Mouse (Mus musculus): ENCODE data around the gene Cryba2. TPM values are rescaled to one million over a fixed set of nuclear protein-coding genes. Genes with fewer than 3 reads are reported as not detected.

Cryba2 gene
- polyA plus RNA-seq (2014; fragmentation: Illumina TruSeq; extraction: RNeasy Lipid Tissue Mini Kit (QIAGEN cat#74804); ENCODE audit: low replicate concordance): not detected

GRCm38 (mm10) chr1:74893134-74893855 is at the start of gene Cryba2:
TSS of gene Cryba2 (minus strand) at chr1:74893143.

DNA sequence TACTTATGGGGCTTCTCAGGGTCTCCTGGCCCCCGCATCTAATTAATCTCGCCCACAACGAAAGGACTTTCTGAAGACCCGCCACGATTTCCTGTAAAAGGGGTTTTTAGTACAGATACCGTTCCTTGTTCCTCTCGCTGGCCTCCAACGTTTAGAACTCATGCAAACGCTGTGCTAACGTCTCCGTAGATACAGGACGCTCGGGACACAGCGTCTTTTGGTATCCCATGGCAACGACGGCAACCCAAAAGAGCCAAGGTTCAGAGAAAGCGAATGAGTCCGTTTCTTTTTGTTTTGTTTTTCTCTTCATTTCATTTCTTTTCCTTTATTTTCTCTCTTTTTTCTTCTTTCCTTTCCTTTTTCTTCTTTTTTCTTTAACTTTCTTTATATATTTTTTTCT is 42.5 kb upstream of the Cryba2 start, which contains the start of gene Cfap65:
Cfap65 (minus strand) TSS at position 198 of the 400 bp plus-strand sequence.

DNA sequence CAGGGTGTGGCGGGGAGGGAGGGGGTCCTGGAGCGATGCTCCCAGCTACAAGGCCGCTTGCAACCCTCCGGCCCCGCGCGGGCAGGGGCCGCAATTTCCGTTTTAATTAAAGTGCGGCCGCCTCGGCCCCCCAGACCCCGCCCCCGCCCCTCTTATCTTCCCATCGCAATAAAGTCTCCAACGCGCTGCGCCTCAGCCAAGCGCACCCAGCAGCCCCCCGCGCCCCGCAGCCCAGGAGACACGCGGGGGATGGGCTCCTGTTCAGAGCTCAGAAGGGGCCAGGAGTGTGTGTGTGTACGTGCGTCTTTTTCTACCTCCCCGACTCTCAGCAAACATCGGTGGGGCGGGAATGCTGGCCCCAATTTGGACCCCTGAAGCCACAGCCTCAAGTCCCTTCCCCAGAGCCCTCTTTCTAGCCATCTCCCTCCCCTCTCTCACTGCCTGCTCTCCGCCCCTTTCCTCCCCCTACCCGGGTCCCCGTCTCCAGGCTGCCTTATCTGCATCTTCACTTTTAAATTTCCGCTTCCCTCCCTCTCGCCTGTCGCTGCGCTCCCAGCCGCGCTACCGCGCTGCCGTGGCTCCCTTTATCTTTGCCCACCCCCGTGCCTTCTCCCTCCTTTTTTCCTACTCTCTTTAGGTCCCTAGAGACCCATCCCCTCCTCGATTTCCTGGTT is 7.4 kb downstream of the Cryba2 start, which contains the start of gene Fev:
Fev (minus strand) TSS at position 51 of the 674 bp plus-strand sequence.

DNA sequence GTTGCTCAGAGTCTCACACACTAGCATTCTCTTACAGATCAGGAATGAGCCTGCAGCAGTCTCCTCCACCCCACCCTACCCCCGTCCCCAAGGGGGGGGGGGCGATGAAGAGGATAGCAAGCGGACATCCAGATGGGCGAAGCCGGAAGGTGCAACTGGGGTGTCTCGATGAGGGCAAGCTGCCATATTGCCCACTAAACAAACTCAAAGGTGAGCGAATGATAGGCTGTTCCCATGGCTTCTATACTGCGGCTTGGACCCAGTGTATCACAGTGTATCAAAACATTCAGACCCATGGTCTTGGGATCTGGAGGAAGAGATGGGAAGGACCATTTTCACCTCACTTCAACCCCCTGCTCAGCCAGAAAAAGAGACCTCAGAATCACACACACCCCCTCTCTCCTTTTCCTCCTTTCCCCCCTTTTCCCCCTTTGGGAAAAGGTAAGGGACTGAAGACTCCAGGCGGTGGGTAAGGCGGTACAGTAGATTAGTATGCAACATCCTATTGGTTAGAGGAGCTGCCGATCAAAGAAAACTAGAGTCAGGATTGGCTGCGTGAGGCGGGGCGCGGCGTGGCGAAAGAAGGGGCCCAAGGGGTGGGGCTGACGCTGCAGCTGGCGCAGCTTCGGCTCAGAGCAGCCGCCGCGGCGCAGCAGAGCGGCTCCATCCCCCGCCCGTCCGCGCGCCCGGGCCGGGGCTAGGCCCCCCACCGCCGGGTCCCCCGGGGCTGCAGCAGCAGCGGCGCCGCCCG is 38.5 kb downstream of the Cryba2 start, which contains the start of gene Cdk5r2:
Cdk5r2 (plus strand) TSS at position 629 of the 751 bp plus-strand sequence.

Other genes with a start within 250 kb of the Cryba2 start
- 17.1 TPM for gene Ttll4, start 231.4 kb downstream of the Cryba2 start, polyA plus RNA-seq (2014; fragmentation: Illumina TruSeq; extraction: RNeasy Lipid Tissue Mini Kit (QIAGEN cat#74804); ENCODE audit: low replicate concordance)
- 12.9 TPM for gene Cyp27a1, start 179.6 kb downstream of the Cryba2 start, polyA plus RNA-seq (2014; fragmentation: Illumina TruSeq; extraction: RNeasy Lipid Tissue Mini Kit (QIAGEN cat#74804); ENCODE audit: low replicate concordance)
- 0.22 TPM for gene Prkag3, start 143.9 kb downstream of the Cryba2 start, polyA plus RNA-seq (2014; fragmentation: Illumina TruSeq; extraction: RNeasy Lipid Tissue Mini Kit (QIAGEN cat#74804); ENCODE audit: low replicate concordance)
- not detected for gene Wnt6, start 121.3 kb downstream of the Cryba2 start, polyA plus RNA-seq (2014; fragmentation: Illumina TruSeq; extraction: RNeasy Lipid Tissue Mini Kit (QIAGEN cat#74804); ENCODE audit: low replicate concordance)
- gene Wnt10a, start 101.6 kb downstream of the Cryba2 start, polyA plus RNA-seq (2014; fragmentation: Illumina TruSeq; extraction: RNeasy Lipid Tissue Mini Kit (QIAGEN cat#74804); ENCODE audit: low replicate concordance): not detected
- not detected for gene Cdk5r2, start 38.2 kb downstream of the Cryba2 start, polyA plus RNA-seq (2014; fragmentation: Illumina TruSeq; extraction: RNeasy Lipid Tissue Mini Kit (QIAGEN cat#74804); ENCODE audit: low replicate concordance)
- 0.67 TPM for gene Fev, start 7.7 kb downstream of the Cryba2 start, polyA plus RNA-seq (2014; fragmentation: Illumina TruSeq; extraction: RNeasy Lipid Tissue Mini Kit (QIAGEN cat#74804); ENCODE audit: low replicate concordance)
- not detected for gene Cfap65, start 42.5 kb upstream of the Cryba2 start, polyA plus RNA-seq (2014; fragmentation: Illumina TruSeq; extraction: RNeasy Lipid Tissue Mini Kit (QIAGEN cat#74804); ENCODE audit: low replicate concordance)
- gene Ihh, start 58.5 kb upstream of the Cryba2 start, polyA plus RNA-seq (2014; fragmentation: Illumina TruSeq; extraction: RNeasy Lipid Tissue Mini Kit (QIAGEN cat#74804); ENCODE audit: low replicate concordance): 0.33 TPM
- gene Nhej1, start 232.1 kb upstream of the Cryba2 start, polyA plus RNA-seq (2014; fragmentation: Illumina TruSeq; extraction: RNeasy Lipid Tissue Mini Kit (QIAGEN cat#74804); ENCODE audit: low replicate concordance): not detected
- not detected for gene Slc23a3, start 240.7 kb upstream of the Cryba2 start, polyA plus RNA-seq (2014; fragmentation: Illumina TruSeq; extraction: RNeasy Lipid Tissue Mini Kit (QIAGEN cat#74804); ENCODE audit: low replicate concordance)
- gene Cnppd1, start 249.6 kb upstream of the Cryba2 start, polyA plus RNA-seq (2014; fragmentation: Illumina TruSeq; extraction: RNeasy Lipid Tissue Mini Kit (QIAGEN cat#74804); ENCODE audit: low replicate concordance): 8.0 TPM
- 4.2 TPM for gene Retreg2, start 249.6 kb upstream of the Cryba2 start, polyA plus RNA-seq (2014; fragmentation: Illumina TruSeq; extraction: RNeasy Lipid Tissue Mini Kit (QIAGEN cat#74804); ENCODE audit: low replicate concordance)

Data from small intestine, adult 10 weeks (tissue).